ENCODE assay signal across 8 mouse cellular contexts in genomic region chr8:106210821-106211345, GRCm38 (mm10). TPM values are rescaled to one million over a fixed set of nuclear protein-coding genes. Genes with fewer than 3 reads are reported as not detected.
DNase-seq lines count a peak whose midpoint lies in the region; ATAC-seq lines count a peak whose summit lies in the region.

Slc7a6os (minus strand) TSS chr8:106210935.
Prmt7 (plus strand) TSS chr8:106210936.

- peak within 1 kb of the TSS; percentile 96 for H3K4me3 ChIP-seq in heart, embryonic 13.5 days
- H3K4me3 ChIP-seq in liver, embryonic 13.5 days (replicated peaks) = peak within 1 kb of the TSS; percentile 91
- peak within 1 kb of the TSS; percentile 96 for H3K4me3 ChIP-seq in stomach, embryonic 16.5 days (replicated peaks; ENCODE audit: low read length)

- H3K36me3 ChIP-seq in heart, embryonic 13.5 days = peaks cover 63% of the 10 kb centered on the region
- H3K36me3 ChIP-seq in liver, embryonic 13.5 days = peaks cover 46% of the 10 kb centered on the region
- peaks cover 6% of the 10 kb centered on the region; the same call in 1 of the 2 replicates for H3K36me3 ChIP-seq in stomach, embryonic 16.5 days (ENCODE audit: control insufficient read depth, insufficient read depth, low read length)

- WGBS in heart, embryonic 13.5 days = under 1% methylated on average over 52 of the region's 52 CpGs
- WGBS in liver, embryonic 13.5 days (ENCODE audit: insufficient replicate concordance) = 0% methylated on average over 52 of the region's 52 CpGs
- under 1% methylated on average over 52 of the region's 52 CpGs for WGBS in stomach, embryonic 16.5 days

- no peaks in the 10 kb centered on the region for H3K27me3 ChIP-seq in heart, embryonic 13.5 days (replicated peaks)
- no peaks in the 10 kb centered on the region for H3K27me3 ChIP-seq in liver, embryonic 13.5 days
- H3K27me3 ChIP-seq in stomach, embryonic 16.5 days (ENCODE audit: control insufficient read depth, insufficient read depth, low read length) = no peaks in the 10 kb centered on the region

- peak within 1 kb of the TSS; percentile 96 for H3K9ac ChIP-seq in heart, embryonic 13.5 days
- H3K9ac ChIP-seq in liver, embryonic 13.5 days = peak within 1 kb of the TSS; percentile 93
- peak within 1 kb of the TSS; percentile 95 for H3K9ac ChIP-seq in stomach, embryonic 16.5 days (ENCODE audit: low read length)

- peaks cover 16% of the 10 kb centered on the region for H3K4me1 ChIP-seq in heart, embryonic 13.5 days
- peaks cover 34% of the 10 kb centered on the region for H3K4me1 ChIP-seq in liver, embryonic 13.5 days (replicated peaks)
- peaks cover 8% of the 10 kb centered on the region for H3K4me1 ChIP-seq in stomach, embryonic 16.5 days (ENCODE audit: control insufficient read depth, insufficient read depth, low read length)

- DNase-seq in CD4-positive helper T cell, adult 2 months (ENCODE audit: low read depth, low spot score) = peak; percentile 94
- peak; percentile 88 for DNase-seq in brain, embryonic 18.5 days (ENCODE audit: low read depth, low spot score)
- peak; percentile 97 for DNase-seq in kidney, postnatal 14 days
- peak; percentile 92 for DNase-seq in liver, embryonic 13.5 days
- peak; percentile 94 for DNase-seq in neural tube, embryonic 10.5 days (ENCODE audit: extremely low spot score, low spot score)

- peak within 1 kb of the TSS; percentile 94 for H3K27ac ChIP-seq in heart, embryonic 13.5 days (replicated peaks)
- peak within 1 kb of the TSS; percentile 92 for H3K27ac ChIP-seq in liver, embryonic 13.5 days
- peak within 1 kb of the TSS; percentile 89 for H3K27ac ChIP-seq in stomach, embryonic 16.5 days (ENCODE audit: low read length)

- peak; percentile 97 for ATAC-seq in erythroid progenitor cell, adult 5-6 weeks (replicated peaks; ENCODE audit: low FRiP score, poor library complexity, severe bottlenecking)
- peak; percentile 93 for ATAC-seq in heart, embryonic 13.5 days (ENCODE audit: extremely low read depth, insufficient number of reproducible peaks, low FRiP score, low TSS enrichment)
- ATAC-seq in liver, embryonic 13.5 days (ENCODE audit: low read depth) = peak; percentile 97
- peak; percentile 99 for ATAC-seq in stomach, embryonic 16.5 days (ENCODE audit: insufficient read depth, low FRiP score)

- H3K4me2 ChIP-seq in heart, embryonic 13.5 days = peak within 1 kb of the TSS; percentile 91
- peak within 1 kb of the TSS; percentile 89 for H3K4me2 ChIP-seq in liver, embryonic 13.5 days
- H3K4me2 ChIP-seq in stomach, embryonic 16.5 days (ENCODE audit: low read depth, low read length) = peak within 1 kb of the TSS; percentile 85

- no peaks in the 10 kb centered on the region for H3K9me3 ChIP-seq in heart, embryonic 13.5 days
- no peaks in the 10 kb centered on the region for H3K9me3 ChIP-seq in liver, embryonic 13.5 days (replicated peaks)
- no peaks in the 10 kb centered on the region for H3K9me3 ChIP-seq in stomach, embryonic 16.5 days (replicated peaks; ENCODE audit: control insufficient read depth, low read length)

RNA-seq across cellular contexts. Expression of gene Slc7a6os, which starts in this region (rescaled TPM):
- 32.7 and 42.5 TPM in 2 replicates for total RNA-seq in erythroid progenitor cell, adult 5-6 weeks (2015; ENCODE audit: low replicate concordance)
- total RNA-seq in erythroid progenitor cell, adult 5-6 weeks (2017; ENCODE audit: low replicate concordance) = 22.3 and 27.6 TPM in 2 replicates
- polyA plus RNA-seq in heart, embryonic 13.5 days (2015; fragmentation: Nextera tagmentation; extraction: Ambion mirVana) = 20.2 and 22.7 TPM in 2 replicates
- 15.5 and 16.5 TPM in 2 replicates for polyA plus RNA-seq in liver, embryonic 13.5 days (2015; fragmentation: Nextera tagmentation; extraction: Ambion mirVana)
- 25.5 and 26.3 TPM in 2 replicates for polyA plus RNA-seq in stomach, embryonic 16.5 days (2015; fragmentation: Nextera tagmentation; extraction: Ambion mirVana)

RNA-seq across cellular contexts. Expression of gene Prmt7, which starts in this region (rescaled TPM):
- total RNA-seq in erythroid progenitor cell, adult 5-6 weeks (2015; ENCODE audit: low replicate concordance) = 0.84 and 1.8 TPM in 2 replicates
- 3.7 and 6.3 TPM in 2 replicates for total RNA-seq in erythroid progenitor cell, adult 5-6 weeks (2017; ENCODE audit: low replicate concordance)
- polyA plus RNA-seq in heart, embryonic 13.5 days (2015; fragmentation: Nextera tagmentation; extraction: Ambion mirVana) = 35.7 and 36.6 TPM in 2 replicates
- polyA plus RNA-seq in liver, embryonic 13.5 days (2015; fragmentation: Nextera tagmentation; extraction: Ambion mirVana) = 31.3 and 33.0 TPM in 2 replicates
- polyA plus RNA-seq in stomach, embryonic 16.5 days (2015; fragmentation: Nextera tagmentation; extraction: Ambion mirVana) = 43.8 and 44.7 TPM in 2 replicates

Comparison
In these comparisons a context has a peak if more than half of its experiments do, and no peak if none do; other contexts are left out.
1. Peak in every context shown above with its lines: DNase-seq, ATAC-seq, H3K4me3 ChIP-seq and H3K27ac ChIP-seq.